In the genomic region with DNA sequence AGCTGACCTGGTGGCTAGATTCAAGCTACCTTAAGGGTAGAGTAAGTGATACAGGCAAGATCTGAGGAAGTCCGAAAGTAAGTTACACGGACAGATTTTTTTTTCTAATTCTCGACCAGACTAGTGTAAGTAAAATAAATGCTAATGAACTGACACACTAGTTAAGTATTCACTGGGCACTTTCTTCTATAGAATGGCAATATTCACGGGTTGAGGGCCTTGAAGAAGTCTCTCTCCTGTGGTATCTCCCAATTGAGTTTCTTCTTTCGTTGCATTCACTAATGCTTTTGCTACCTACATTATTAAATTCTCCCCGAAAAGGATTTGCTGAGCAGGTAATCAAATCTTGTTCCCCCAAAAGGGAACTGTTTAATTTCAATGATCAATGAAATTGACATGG, we compare ENCODE assay signal across 8 mouse cellular contexts. TPM values are rescaled to one million over a fixed set of nuclear protein-coding genes. Genes with fewer than 3 reads are reported as not detected.
DNase-seq lines count a peak whose midpoint lies in the region; ATAC-seq and TF ChIP-seq lines count a peak whose summit lies in the region.

No protein-coding gene starts in this region.

- peak overlapping the region; percentile 90 for H3K4me3 ChIP-seq in heart, embryonic 11.5 days (ENCODE audit: low read depth, low read length)
- peak overlapping the region; percentile 99 for H3K4me3 ChIP-seq in E14TG2a.4 (replicated peaks; ENCODE audit: low read length)
- H3K4me3 ChIP-seq in forebrain, embryonic 13.5 days = peak overlapping the region; percentile 85
- H3K4me3 ChIP-seq in liver, embryonic 15.5 days (replicated peaks) = peak overlapping the region; percentile 88

- H3K4me2 ChIP-seq in heart, embryonic 11.5 days = peak overlapping the region; percentile 82
- H3K4me2 ChIP-seq in forebrain, embryonic 13.5 days = peak overlapping the region; percentile 66
- H3K4me2 ChIP-seq in liver, embryonic 15.5 days = peak overlapping the region; percentile 95

- peaks cover 7% of the 10 kb centered on the region for H3K4me1 ChIP-seq in heart, embryonic 11.5 days (ENCODE audit: control insufficient read depth, insufficient read depth, low read length)
- peaks cover 64% of the 10 kb centered on the region for H3K4me1 ChIP-seq in E14TG2a.4 (replicated peaks; ENCODE audit: low read depth, low read length)
- H3K4me1 ChIP-seq in forebrain, embryonic 13.5 days = peaks cover 23% of the 10 kb centered on the region
- peaks cover 33% of the 10 kb centered on the region for H3K4me1 ChIP-seq in liver, embryonic 15.5 days (replicated peaks)

- H3K27me3 ChIP-seq in heart, embryonic 11.5 days (ENCODE audit: control insufficient read depth, insufficient read depth, low read length) = no peaks in the 10 kb centered on the region
- H3K27me3 ChIP-seq in E14TG2a.4 (ENCODE audit: insufficient read depth, low read length) = no peaks in the 10 kb centered on the region
- H3K27me3 ChIP-seq in forebrain, embryonic 13.5 days = no peaks in the 10 kb centered on the region
- H3K27me3 ChIP-seq in liver, embryonic 15.5 days = no peaks in the 10 kb centered on the region

- WGBS in heart, embryonic 11.5 days (ENCODE audit: insufficient replicate concordance) = 21% methylated on average over 6 of the region's 6 CpGs
- WGBS in forebrain, embryonic 13.5 days = 25% methylated on average over 6 of the region's 6 CpGs
- 16% methylated on average over 6 of the region's 6 CpGs for WGBS in liver, embryonic 15.5 days (ENCODE audit: insufficient replicate concordance)

- 0 out of 2 replicates have a peak overlapping the region, but pooled peaks have one; percentile 12 for H3K9ac ChIP-seq in heart, embryonic 11.5 days (ENCODE audit: low read depth, low read length)
- peak overlapping the region; percentile 85 for H3K9ac ChIP-seq in forebrain, embryonic 13.5 days
- peak overlapping the region; percentile 81; the same call in 1 of the 2 replicates for H3K9ac ChIP-seq in liver, embryonic 15.5 days

- ATAC-seq in heart, embryonic 11.5 days (replicated peaks; ENCODE audit: insufficient number of reproducible peaks, low FRiP score, low TSS enrichment) = no peak
- ATAC-seq in forebrain, embryonic 13.5 days = no peak
- no peak for ATAC-seq in liver, embryonic 15.5 days (ENCODE audit: insufficient read depth)

- no peaks in the 10 kb centered on the region for H3K9me3 ChIP-seq in heart, embryonic 11.5 days (replicated peaks; ENCODE audit: control insufficient read depth, low read length)
- H3K9me3 ChIP-seq in E14TG2a.4 (ENCODE audit: low read length) = no peaks in the 10 kb centered on the region
- no peaks in the 10 kb centered on the region for H3K9me3 ChIP-seq in forebrain, embryonic 13.5 days (replicated peaks)
- no peaks in the 10 kb centered on the region for H3K9me3 ChIP-seq in liver, embryonic 15.5 days (replicated peaks)

- DNase-seq in heart, adult 8-10 months (ENCODE audit: low spot score) = no peak
- DNase-seq in thymus, postnatal 36 days = no peak
- DNase-seq in retina, postnatal 1 day = no peak
- no peak for DNase-seq in left cerebral cortex, postnatal 14 days (ENCODE audit: low spot score in 2 of 2)

- intact Hi-C loops in left cerebral cortex, postnatal 14 days (cut with DNase I) = no loop called here

- TF ChIP-seq CTCF in E14TG2a.4 (conservative IDR thresholded peaks at IDR 0.05; ENCODE audit: low read length) = no peak

- H3K36me3 ChIP-seq in heart, embryonic 11.5 days (ENCODE audit: control insufficient read depth, insufficient read depth, low read length) = no peaks in the 10 kb centered on the region
- H3K36me3 ChIP-seq in E14TG2a.4 (ENCODE audit: insufficient read depth, low read length) = peaks cover 14% of the 10 kb centered on the region; the same call in 1 of the 2 replicates
- H3K36me3 ChIP-seq in forebrain, embryonic 13.5 days (ENCODE audit: poor library complexity, severe bottlenecking) = no peaks in the 10 kb centered on the region
- H3K36me3 ChIP-seq in liver, embryonic 15.5 days (replicated peaks) = no peaks in the 10 kb centered on the region

- H3K27ac ChIP-seq in heart, embryonic 11.5 days (ENCODE audit: low read depth, low read length) = no peak overlapping the region
- no peak overlapping the region for H3K27ac ChIP-seq in forebrain, embryonic 13.5 days
- H3K27ac ChIP-seq in liver, embryonic 15.5 days (replicated peaks) = no peak overlapping the region; the same call in 1 of the 2 replicates

RNA-seq across cellular contexts. Expression of gene Prkci, which starts 0.7 kb away (rescaled TPM):
- polyA plus RNA-seq in heart, embryonic 11.5 days (2014; fragmentation: Nextera tagmentation; extraction: Ambion mirVana) = 20.6 and 26.8 TPM in 2 replicates
- 10 to 100 TPM in 3 of 4 experiments, 1 to 10 TPM in 1; 9.5 to 11.9 (median 10.7) TPM for total RNA-seq in heart, adult 8-10 months (2022)
- 22.1 and 22.8 TPM in 2 replicates for polyA plus RNA-seq in forebrain, embryonic 13.5 days (2015; fragmentation: Nextera tagmentation; extraction: Ambion mirVana)
- 5.1 and 5.4 TPM in 2 replicates for polyA plus RNA-seq in liver, embryonic 15.5 days (2015; fragmentation: Nextera tagmentation; extraction: Ambion mirVana)
- total RNA-seq in left cerebral cortex, postnatal 14 days (2021) = 10 to 100 TPM; 58.3 to 72.2 TPM

RNA-seq across cellular contexts. Expression of gene Phc3, which starts 25.6 kb away (rescaled TPM):
- polyA plus RNA-seq in heart, embryonic 11.5 days (2014; fragmentation: Nextera tagmentation; extraction: Ambion mirVana) = 5.5 and 6.7 TPM in 2 replicates
- 10 to 100 TPM; 15.4 to 19.3 (median 17.6) TPM for total RNA-seq in heart, adult 8-10 months (2022)
- 6.4 and 7.1 TPM in 2 replicates for polyA plus RNA-seq in forebrain, embryonic 13.5 days (2015; fragmentation: Nextera tagmentation; extraction: Ambion mirVana)
- polyA plus RNA-seq in liver, embryonic 15.5 days (2015; fragmentation: Nextera tagmentation; extraction: Ambion mirVana) = 1.8 TPM in 2 replicates
- total RNA-seq in left cerebral cortex, postnatal 14 days (2021) = 10 to 100 TPM; 33.0 to 36.2 TPM

Comparison
In these comparisons a context has a peak if more than half of its experiments do, and no peak if none do; other contexts are left out.
1. H3K9ac ChIP-seq: peak in every context shown above with its lines; median percentile 85 in forebrain, embryonic 13.5 days; 81 in liver, embryonic 15.5 days; 12 in heart, embryonic 11.5 days.